Mouse (Mus musculus) heart, embryonic 16.5 days (tissue): ENCODE results near the gene Tpst2. TPM values are rescaled to one million over a fixed set of nuclear protein-coding genes. Genes with fewer than 3 reads are reported as not detected.
"Not testable (repeated sequence)": the region's sequence is repeated elsewhere in the genome, so short reads cannot be mapped to it uniquely, and the experiment has no call there.

Source experiments
- ATAC-seq: fragments of 200-750 bp; cut with Nextera tagmentation; replicated peaks from 2 replicates; pipeline ENCODE4 v1.8.0; 2017; ENCODE audit warnings: moderate number of reproducible peaks; ENCODE audit not compliant: insufficient read depth, low FRiP score; ENCODE audit errors: extremely low read depth
- H3K27ac ChIP-seq: fragments of 300-500 bp; sonication (generic); 2 replicates; pipeline ENCODE4 v1.5.1; 2014; ENCODE audit warnings: mild to moderate bottlenecking, low read length, control low read depth, moderate library complexity
- H3K27me3 ChIP-seq: fragments of 300-500 bp; sonication (generic); 2 replicates; pipeline ENCODE4 v1.6.1; 2014; ENCODE audit warnings: low read length, mixed read lengths; ENCODE audit not compliant: control insufficient read depth, insufficient read depth
- H3K36me3 ChIP-seq: fragments of 300-500 bp; sonication (generic); 2 replicates; pipeline ENCODE4 v1.6.1; 2014; ENCODE audit not compliant: control insufficient read depth, insufficient read depth
- H3K4me1 ChIP-seq: fragments of 300-500 bp; sonication (generic); 2 replicates; pipeline ENCODE4 v1.6.1; 2014; ENCODE audit warnings: low read length, mixed read lengths; ENCODE audit not compliant: control insufficient read depth, insufficient read depth
- H3K4me2 ChIP-seq: fragments of 300-500 bp; sonication (generic); 2 replicates; pipeline ENCODE4 v1.6.1; 2014; ENCODE audit warnings: low read depth, mild to moderate bottlenecking, control low read depth, low read length
- H3K4me3 ChIP-seq: fragments of 300-500 bp; sonication (generic); 2 replicates; pipeline ENCODE4 v1.5.1; 2014; ENCODE audit warnings: mild to moderate bottlenecking, control low read depth, low read length
- H3K9ac ChIP-seq: fragments of 300-500 bp; sonication (generic); 2 replicates; pipeline ENCODE4 v1.6.1; 2014; ENCODE audit warnings: low read length, control low read depth
- H3K9me3 ChIP-seq: fragments of 300-500 bp; sonication (generic); replicated peaks from 2 replicates; pipeline ENCODE4 v1.6.1; 2016; ENCODE audit warnings: low read length; ENCODE audit not compliant: control insufficient read depth
- WGBS: fragments of 180-500 bp; shearing (Covaris S2); extraction: QIAGEN DNeasy Blood & Tissue Kit; methylation state at CpG from one replicate; pipeline ENCODE4 v1.1.7; 2014; 5-methylcytosine and 5-hydroxymethylcytosine counted together
- polyA plus RNA-seq: library from polyadenylated mRNA; unstranded; fragments of >200 nt; fragmentation: Nextera tagmentation; extraction: Ambion mirVana; gene quantifications from 2 replicates; pipeline ENCODE4 v1.2.1, GENCODE M21; 2015

Gene Tpst2
- polyA plus RNA-seq, 1 experiment from 2014 or later = 53.0 TPM

DNA sequence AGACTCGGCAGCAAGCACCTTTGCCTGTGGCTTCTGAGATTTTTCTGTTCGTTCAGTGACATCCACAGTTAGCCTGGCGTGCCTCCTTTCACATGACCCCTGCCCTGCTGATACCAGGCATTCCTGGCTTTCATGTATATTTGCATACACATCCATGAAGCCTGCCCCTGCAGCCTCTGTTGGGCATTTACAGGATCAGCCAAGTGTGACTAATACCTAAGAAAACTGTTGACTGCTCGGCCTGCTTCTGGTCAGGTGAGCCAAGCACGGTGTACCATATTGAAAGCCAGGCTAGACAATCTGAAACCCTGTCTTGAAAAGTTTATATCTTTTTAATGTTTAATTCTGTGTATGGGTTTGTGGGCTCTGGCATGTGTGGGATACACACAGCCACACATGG lies 40.0 kb downstream of the Tpst2 start:
- Histone ChIP-seq H3K4me2 (no peak overlapping the region), H3K36me3 (peaks cover 18% of the 10 kb centered on the region), H3K4me3 (no peak overlapping the region), H3K27me3 (no peaks in the 10 kb centered on the region), H3K27ac (peak overlapping the region; percentile 55; the same call in 1 of the 2 replicates), H3K4me1 (peaks cover 6% of the 10 kb centered on the region), H3K9me3 (no peaks in the 10 kb centered on the region), H3K9ac (no peak overlapping the region)
- ATAC-seq = no peak
- 82% methylated on average over 5 of the region's 5 CpGs for WGBS

- H3K4me2 ChIP-seq = no peak overlapping the region
Observed at GRCm38 (mm10) chr5:112317328-112317727, 40.8 kb downstream of the Tpst2 start.

GRCm38 (mm10) chr5:112319343-112319742 lies 42.9 kb downstream of the Tpst2 start:
- not testable (repeated sequence) for ATAC-seq

More at GRCm38 (mm10) chr5:112317328-112317727, 40.8 kb downstream of the Tpst2 start:
- no peak overlapping the region for H3K4me3 ChIP-seq
- peaks cover 15% of the 10 kb centered on the region for H3K36me3 ChIP-seq
- peak overlapping the region; percentile 63 for H3K27ac ChIP-seq
- WGBS = 21% methylated on average over 5 of the region's 5 CpGs
- H3K27me3 ChIP-seq = no peaks in the 10 kb centered on the region
- H3K9ac ChIP-seq = no peak overlapping the region
- peaks cover 6% of the 10 kb centered on the region for H3K4me1 ChIP-seq
- no peaks in the 10 kb centered on the region for H3K9me3 ChIP-seq
- ATAC-seq = peak; percentile 50

DNA sequence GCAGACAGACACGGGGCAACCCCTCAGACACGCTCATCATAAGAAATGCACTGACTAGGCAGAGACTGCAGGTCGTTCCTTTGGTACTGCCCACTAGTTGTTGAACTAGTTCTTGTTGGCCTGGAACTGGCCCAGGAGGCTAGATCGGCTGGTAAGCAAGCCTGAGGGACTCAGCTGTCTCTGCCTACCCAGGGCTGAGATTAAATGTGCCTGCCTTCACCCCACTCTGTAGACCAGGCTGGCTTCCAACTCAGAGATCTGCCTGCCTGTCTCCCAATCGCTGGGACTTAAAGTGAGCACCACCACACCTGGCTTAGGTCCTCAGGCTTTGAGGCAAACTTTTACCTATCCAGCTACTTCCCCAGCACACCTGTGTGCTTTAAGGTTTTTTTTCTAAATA lies 43.9 kb downstream of the Tpst2 start:
- Histone ChIP-seq H3K36me3 (peaks cover 2% of the 10 kb centered on the region), H3K4me1 (peaks cover 17% of the 10 kb centered on the region), H3K4me3 (no peak overlapping the region), H3K27me3 (no peaks in the 10 kb centered on the region), H3K9me3 (no peaks in the 10 kb centered on the region; the same call in 1 of the 2 replicates), H3K9ac (no peak overlapping the region), H3K27ac (no peak overlapping the region), H3K4me2 (no peak overlapping the region)
- no peak for ATAC-seq
- 78% methylated on average over 5 of the region's 5 CpGs for WGBS

More at GRCm38 (mm10) chr5:112319343-112319742, 42.9 kb downstream of the Tpst2 start:
- not testable (repeated sequence) for H3K4me3 ChIP-seq, H3K27ac ChIP-seq, H3K27me3 ChIP-seq, H3K4me2 ChIP-seq, H3K9me3 ChIP-seq, H3K36me3 ChIP-seq, H3K9ac ChIP-seq, H3K4me1 ChIP-seq
- 69% methylated on average over 2 of the region's 2 CpGs for WGBS

GRCm38 (mm10) chr5:112320936-112321335 lies 44.4 kb downstream of the Tpst2 start:
- Histone ChIP-seq H3K9ac (no peak overlapping the region), H3K36me3 (no peaks in the 10 kb centered on the region), H3K4me2 (no peak overlapping the region), H3K27me3 (no peaks in the 10 kb centered on the region), H3K27ac (no peak overlapping the region), H3K4me1 (peaks cover 21% of the 10 kb centered on the region), H3K9me3 (no peaks in the 10 kb centered on the region; the same call in 1 of the 2 replicates), H3K4me3 (no peak overlapping the region)
- 48% methylated on average over 6 of the region's 6 CpGs for WGBS
- no peak for ATAC-seq

DNA sequence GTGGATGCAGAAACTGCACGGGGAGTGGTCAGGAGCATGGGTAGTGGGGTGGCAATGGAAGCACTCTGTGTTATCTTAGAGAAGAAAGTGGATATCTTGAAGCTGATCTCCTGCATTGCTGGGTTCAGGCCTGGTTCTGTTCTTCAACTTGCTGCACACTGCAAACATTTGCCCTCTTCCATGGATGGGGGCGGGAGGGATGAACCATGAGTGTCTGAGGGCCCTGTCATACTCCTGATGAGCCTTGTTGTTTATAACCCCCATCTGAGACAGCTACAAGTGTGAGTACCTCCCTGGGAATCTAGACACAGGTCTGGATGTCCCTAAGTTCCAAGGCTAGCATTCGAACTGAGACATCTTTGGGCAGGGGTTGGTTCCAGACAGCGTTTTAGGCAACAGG lies 44.9 kb downstream of the Tpst2 start:
- H3K9me3 ChIP-seq = no peaks in the 10 kb centered on the region; the same call in 1 of the 2 replicates
- H3K27me3 ChIP-seq = no peaks in the 10 kb centered on the region
- no peak overlapping the region for H3K4me3 ChIP-seq
- no peak overlapping the region for H3K4me2 ChIP-seq
- H3K27ac ChIP-seq = no peak overlapping the region
- 73% methylated on average over 4 of the region's 4 CpGs for WGBS
- ATAC-seq = no peak
- no peaks in the 10 kb centered on the region for H3K36me3 ChIP-seq
- H3K4me1 ChIP-seq = peaks cover 21% of the 10 kb centered on the region
- no peak overlapping the region for H3K9ac ChIP-seq

- Histone ChIP-seq H3K4me1 (peaks cover 22% of the 10 kb centered on the region), H3K27ac (no peak overlapping the region), H3K4me3 (no peak overlapping the region), H3K4me2 (no peak overlapping the region), H3K9me3 (no peaks in the 10 kb centered on the region; the same call in 1 of the 2 replicates), H3K27me3 (no peaks in the 10 kb centered on the region), H3K36me3 (no peaks in the 10 kb centered on the region), H3K9ac (no peak overlapping the region)
- ATAC-seq = no peak
- WGBS = 83% methylated on average over 6 of the region's 6 CpGs
Observed at GRCm38 (mm10) chr5:112323246-112323645, 46.8 kb downstream of the Tpst2 start.

DNA sequence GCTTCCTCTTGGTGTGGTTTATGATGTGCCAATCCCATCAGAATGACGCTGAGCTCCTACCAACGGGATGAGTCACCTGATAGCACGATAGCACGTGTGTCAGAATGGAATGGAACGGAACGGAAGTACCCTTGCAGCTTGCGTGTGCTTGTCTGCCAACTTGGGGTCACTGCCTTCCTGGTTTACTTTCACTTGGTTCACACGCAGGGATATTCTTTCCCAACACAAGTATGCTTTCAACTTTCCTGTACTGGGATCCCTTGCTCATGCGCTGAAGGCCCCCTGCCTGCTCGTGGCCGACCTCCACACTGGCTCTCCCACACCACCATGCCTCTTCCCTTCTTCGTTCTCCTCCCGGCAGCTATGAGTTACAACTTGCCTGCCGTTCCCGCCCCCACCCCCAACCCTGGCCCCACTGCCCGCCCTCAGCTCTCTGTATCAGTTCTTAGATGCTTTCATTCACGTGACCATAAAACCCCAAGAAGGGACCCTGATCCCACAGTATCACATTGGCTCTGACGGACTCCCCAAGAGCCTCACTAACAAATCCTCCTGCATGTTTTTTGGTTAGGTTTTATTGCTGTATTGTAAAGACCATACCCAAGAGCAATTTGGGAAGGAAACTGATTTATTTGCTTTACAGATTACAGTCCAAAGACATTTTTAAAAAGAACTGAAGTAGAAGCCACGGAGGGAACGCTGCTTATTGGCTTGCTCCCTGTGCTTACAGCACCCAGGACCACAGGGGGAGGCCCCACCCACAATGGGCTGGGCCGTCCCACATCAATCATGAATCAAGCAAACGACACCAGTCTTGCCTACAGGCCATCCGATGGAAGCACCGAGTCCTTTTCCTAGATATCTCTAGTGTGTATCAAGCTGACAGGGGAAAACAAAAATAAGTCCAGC lies 48.4 kb downstream of the Tpst2 start:
- peak overlapping the region; percentile 88 for H3K27ac ChIP-seq
- no peaks in the 10 kb centered on the region for H3K27me3 ChIP-seq
- 16% methylated on average over 24 of the region's 24 CpGs for WGBS
- no peaks in the 10 kb centered on the region; the same call in 1 of the 2 replicates for H3K9me3 ChIP-seq
- peak overlapping the region; percentile 57 for H3K9ac ChIP-seq
- H3K4me2 ChIP-seq = peak overlapping the region; percentile 70
- peaks cover 8% of the 10 kb centered on the region for H3K36me3 ChIP-seq
- ATAC-seq = peak; percentile 68; the same call in 1 of the 2 replicates
- H3K4me3 ChIP-seq = peak overlapping the region; percentile 100
- peaks cover 22% of the 10 kb centered on the region for H3K4me1 ChIP-seq
